Mouse (Mus musculus) kidney, embryonic 15.5 days (tissue): ENCODE measurements around the gene Palm3. TPM values are rescaled to one million over a fixed set of nuclear protein-coding genes. Genes with fewer than 3 reads are reported as not detected.
"Not testable (repeated sequence)": the region's sequence is repeated elsewhere in the genome, so short reads cannot be mapped to it uniquely, and the experiment has no call there.

ENCODE experiments used
- ATAC-seq: fragments of 200-750 bp; cut with Nextera tagmentation; replicated peaks from 2 replicates; pipeline ENCODE4 v1.8.0; 2017; ENCODE audit warnings: moderate TSS enrichment; ENCODE audit not compliant: low FRiP score
- H3K27ac ChIP-seq: fragments of 300-500 bp; sonication (generic); 2 replicates; pipeline ENCODE4 v1.5.1; 2015; ENCODE audit warnings: mild to moderate bottlenecking, inconsistent platforms
- H3K27me3 ChIP-seq: fragments of 300-500 bp; sonication (generic); 2 replicates; pipeline ENCODE4 v1.6.1; 2015; ENCODE audit warnings: inconsistent platforms
- H3K36me3 ChIP-seq: fragments of 300-500 bp; sonication (generic); 2 replicates; pipeline ENCODE4 v1.6.1; 2015; ENCODE audit warnings: inconsistent platforms
- H3K4me1 ChIP-seq: fragments of 300-500 bp; sonication (generic); 2 replicates; pipeline ENCODE4 v1.6.1; 2015; ENCODE audit warnings: inconsistent platforms
- H3K4me2 ChIP-seq: fragments of 300-500 bp; sonication (generic); 2 replicates; pipeline ENCODE4 v1.6.1; 2015; ENCODE audit warnings: moderate library complexity, mild to moderate bottlenecking, inconsistent platforms
- H3K4me3 ChIP-seq: fragments of 300-500 bp; sonication (generic); replicated peaks from 2 replicates; pipeline ENCODE4 v1.5.1; 2015; ENCODE audit warnings: mild to moderate bottlenecking, inconsistent platforms
- H3K9ac ChIP-seq: fragments of 300-500 bp; sonication (generic); 2 replicates; pipeline ENCODE4 v1.6.1; 2015; ENCODE audit warnings: mild to moderate bottlenecking, inconsistent platforms
- H3K9me3 ChIP-seq: fragments of 300-500 bp; sonication (generic); replicated peaks from 2 replicates; pipeline ENCODE4 v1.6.1; 2016; ENCODE audit warnings: inconsistent platforms
- WGBS: fragments of 180-500 bp; shearing (Covaris S2); methylation state at CpG from one replicate; pipeline ENCODE4 v1.1.7; 2015; ENCODE audit warnings: mixed read lengths; 5-methylcytosine and 5-hydroxymethylcytosine counted together
- polyA plus RNA-seq: library from polyadenylated mRNA; unstranded; fragments of >200 nt; fragmentation: Nextera tagmentation; extraction: Ambion mirVana; gene quantifications from 2 replicates; pipeline ENCODE4 v1.2.1, GENCODE M21; 2015

Gene Palm3
- polyA plus RNA-seq, 1 experiment from 2014 or later: 14.8 TPM

DNA sequence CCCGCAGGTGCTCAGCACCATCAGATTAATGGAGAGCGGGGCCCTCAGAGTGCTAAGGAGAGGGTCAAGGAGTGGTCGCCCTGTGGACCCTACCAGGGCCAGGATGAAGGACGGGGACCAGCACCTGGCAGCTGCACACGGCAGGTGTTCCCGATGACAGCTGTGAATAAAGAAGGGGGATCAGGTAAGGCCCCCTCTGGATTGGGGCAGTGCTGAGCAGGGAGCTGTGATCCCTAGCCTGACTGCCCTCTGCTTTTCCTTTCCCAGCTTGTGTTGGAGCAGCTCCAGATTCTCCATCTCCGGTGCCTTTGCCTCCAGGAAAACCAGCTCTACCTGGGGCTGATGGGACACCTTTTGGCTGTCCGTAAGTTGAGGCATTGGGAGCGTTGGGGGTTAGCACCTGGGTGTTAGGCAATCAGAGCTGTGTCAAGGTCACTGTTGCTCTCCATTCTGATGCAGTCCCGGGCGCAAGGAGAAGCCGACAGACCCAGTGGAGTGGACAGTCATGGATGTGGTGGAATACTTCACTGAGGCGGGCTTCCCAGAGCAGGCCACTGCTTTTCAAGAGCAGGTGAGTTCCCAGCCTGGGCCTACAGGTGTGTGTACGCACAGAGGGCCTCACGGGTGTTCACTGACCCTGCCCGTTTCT is 22.1 kb upstream of the Palm3 start:
- peak overlapping the region; percentile 71 for H3K4me3 ChIP-seq
- peak overlapping the region; percentile 92 for H3K4me2 ChIP-seq
- peaks cover 52% of the 10 kb centered on the region for H3K4me1 ChIP-seq
- H3K9me3 ChIP-seq: no peaks in the 10 kb centered on the region
- 0 out of 2 replicates have a peak overlapping the region, but pooled peaks have one; percentile 89 for H3K27ac ChIP-seq
- no peak for ATAC-seq
- 63% methylated on average over 16 of the region's 16 CpGs for WGBS
- H3K9ac ChIP-seq: peak overlapping the region; percentile 72
- H3K36me3 ChIP-seq: peaks cover 48% of the 10 kb centered on the region
- H3K27me3 ChIP-seq: peaks cover 6% of the 10 kb centered on the region; the same call in 1 of the 2 replicates

DNA sequence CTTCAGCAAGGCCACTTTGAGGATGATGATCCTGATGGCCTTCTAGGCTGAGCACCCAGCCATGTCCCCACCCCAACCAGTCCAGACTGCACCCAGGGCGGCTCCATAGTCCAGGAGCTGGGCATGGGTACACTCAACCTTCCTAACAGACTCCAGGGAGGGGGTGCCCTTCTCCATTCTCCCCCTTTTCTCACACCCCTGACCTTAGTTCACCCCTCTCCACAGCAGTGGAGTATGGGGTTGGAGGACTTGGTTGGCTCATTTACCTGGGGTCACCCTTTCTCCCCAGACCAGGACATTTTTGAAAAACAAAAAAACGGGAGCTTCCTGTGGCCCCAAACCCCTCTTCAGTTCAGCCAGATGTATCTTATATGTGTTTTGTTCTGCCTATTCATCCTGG is 21.4 kb upstream of the Palm3 start:
- 88% methylated on average over 2 of the region's 2 CpGs for WGBS
- Histone ChIP-seq H3K27ac (no peak overlapping the region), H3K36me3 (peaks cover 41% of the 10 kb centered on the region), H3K4me3 (peak overlapping the region; percentile 71; the same call in 1 of the 2 replicates), H3K9me3 (no peaks in the 10 kb centered on the region), H3K27me3 (peaks cover 6% of the 10 kb centered on the region; the same call in 1 of the 2 replicates), H3K9ac (0 out of 2 replicates have a peak overlapping the region, but pooled peaks have one; percentile 4), H3K4me1 (peaks cover 56% of the 10 kb centered on the region), H3K4me2 (peak overlapping the region; percentile 92; the same call in 1 of the 2 replicates)
- ATAC-seq: no peak

DNA sequence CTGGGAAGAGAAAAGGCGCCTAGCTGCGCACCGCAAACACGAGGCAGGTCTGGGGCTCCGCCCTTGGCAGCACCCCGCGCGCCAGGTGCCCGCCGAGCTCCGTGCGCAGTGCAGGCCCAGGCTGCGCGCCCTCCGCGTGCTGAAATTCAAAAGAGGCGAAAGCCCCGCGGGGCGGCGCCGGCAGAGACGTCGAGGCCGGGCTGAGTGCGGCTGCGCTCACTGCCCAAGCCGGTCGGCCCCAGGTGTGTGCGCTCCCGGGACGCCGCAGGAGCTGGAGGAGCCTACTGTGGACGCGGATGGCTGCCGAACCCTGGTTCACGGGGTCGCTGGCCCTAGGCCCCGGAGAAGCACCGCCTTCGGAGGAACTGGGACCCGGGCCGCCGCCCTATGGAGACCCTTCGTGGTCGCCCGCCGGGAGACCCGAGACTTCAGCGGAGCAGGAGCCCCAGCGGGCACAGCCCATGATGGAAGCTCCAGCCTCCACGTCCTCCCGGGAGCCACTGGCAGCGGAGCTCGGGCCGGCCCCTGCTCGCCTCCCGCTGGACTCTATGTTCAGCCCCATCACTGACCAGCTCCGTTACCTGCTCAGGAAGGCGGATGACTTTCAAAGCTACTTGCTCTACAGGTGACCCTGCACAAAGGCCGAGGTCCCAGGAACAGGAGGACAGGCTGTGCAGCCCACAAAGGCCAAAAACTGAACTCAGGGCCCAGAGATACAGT is 19.8 kb upstream of the Palm3 start, which contains the start of gene 1700067K01Rik:
1700067K01Rik (plus strand) TSS at position 222 of the 720 bp plus-strand sequence.
- H3K36me3 ChIP-seq: peaks cover 36% of the 10 kb centered on the region
- 33% methylated on average over 61 of the region's 61 CpGs for WGBS

DNA sequence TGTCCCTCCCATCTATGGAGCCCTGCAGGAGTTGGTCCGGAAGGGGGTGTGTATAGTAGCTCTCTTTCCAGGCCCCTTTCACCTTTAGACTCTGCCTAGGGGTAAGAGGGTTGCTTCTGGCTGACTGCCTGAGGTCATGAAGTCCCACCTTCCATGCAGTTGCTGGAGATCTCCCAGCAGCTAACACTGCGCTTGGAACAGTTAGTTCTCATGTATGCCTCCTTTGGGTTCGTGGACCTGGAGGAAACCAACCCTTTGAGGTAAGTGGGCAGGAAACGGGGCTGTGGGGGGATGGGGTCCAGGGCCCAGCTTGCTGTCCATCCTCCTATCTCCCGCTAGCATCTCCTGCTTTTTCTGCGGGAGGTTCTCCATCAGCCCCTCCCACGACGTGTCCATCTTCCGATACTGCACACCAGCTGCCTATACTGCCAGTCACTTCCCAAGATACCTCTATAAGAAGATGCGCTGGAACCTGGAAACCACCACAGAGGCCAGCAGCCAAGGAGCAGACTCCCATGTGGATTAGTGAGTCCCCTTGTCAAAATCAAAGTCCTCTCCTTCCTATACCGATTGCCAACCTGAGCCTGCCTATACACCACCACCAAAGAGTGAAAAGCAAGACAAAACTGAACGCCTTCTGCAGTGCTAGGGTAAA is 18.2 kb upstream of the Palm3 start:
- no peak overlapping the region for H3K27ac ChIP-seq
- no peak for ATAC-seq
- no peak overlapping the region for H3K4me2 ChIP-seq
- peaks cover 36% of the 10 kb centered on the region for H3K36me3 ChIP-seq
- peaks cover 6% of the 10 kb centered on the region; the same call in 1 of the 2 replicates for H3K27me3 ChIP-seq
- no peaks in the 10 kb centered on the region for H3K9me3 ChIP-seq
- H3K9ac ChIP-seq: no peak overlapping the region
- no peak overlapping the region for H3K4me3 ChIP-seq
- WGBS: 60% methylated on average over 12 of the region's 12 CpGs
- peaks cover 47% of the 10 kb centered on the region for H3K4me1 ChIP-seq

More for the DNA sequence above, 19.8 kb upstream of the Palm3 start, which contains the start of gene 1700067K01Rik:
- Histone ChIP-seq H3K4me3 (peak within 1 kb of the TSS; percentile 11), H3K27ac (no peak within 1 kb of the TSS), H3K4me2 (peak within 1 kb of the TSS; percentile 44), H3K9ac (no peak within 1 kb of the TSS), H3K9me3 (no peaks in the 10 kb centered on the region), H3K27me3 (peaks cover 6% of the 10 kb centered on the region; the same call in 1 of the 2 replicates), H3K4me1 (peaks cover 50% of the 10 kb centered on the region)
- ATAC-seq: no peak

DNA sequence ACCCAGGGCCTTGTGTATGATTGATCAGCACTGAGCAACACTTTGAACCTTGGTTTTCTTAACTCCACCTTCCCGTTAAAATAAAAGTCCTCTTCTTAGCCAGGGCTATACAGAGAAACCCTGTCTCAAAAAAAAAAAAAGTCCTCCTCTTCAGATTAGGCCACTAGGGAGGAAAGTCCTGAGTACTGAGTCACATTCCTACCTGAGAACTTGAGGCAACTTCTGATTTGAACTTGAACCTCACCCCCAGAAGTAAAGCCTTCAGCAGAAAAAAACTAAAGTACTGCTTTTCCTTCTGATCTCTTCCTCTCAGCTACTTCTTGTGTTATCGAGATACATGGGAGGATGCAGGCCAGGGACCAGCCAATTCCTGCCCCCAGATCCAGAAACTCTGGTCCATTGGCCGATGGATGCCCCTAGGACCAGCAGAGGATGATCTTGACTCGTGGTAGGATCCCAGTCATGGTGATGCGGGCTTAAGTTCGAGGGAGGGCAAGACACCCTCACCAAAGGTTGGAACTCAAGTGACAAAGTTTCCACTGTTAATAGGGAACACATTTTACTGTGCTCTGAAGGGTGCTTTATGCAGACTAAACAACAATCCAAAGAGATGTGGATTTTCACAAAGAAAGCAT is 17.5 kb upstream of the Palm3 start:
- ATAC-seq: no peak
- Histone ChIP-seq H3K27ac (peak overlapping the region; percentile 88), H3K27me3 (peaks cover 6% of the 10 kb centered on the region; the same call in 1 of the 2 replicates), H3K4me2 (peak overlapping the region; percentile 93), H3K9ac (peak overlapping the region; percentile 63), H3K36me3 (peaks cover 36% of the 10 kb centered on the region), H3K4me3 (peak overlapping the region; percentile 59), H3K9me3 (no peaks in the 10 kb centered on the region), H3K4me1 (peaks cover 46% of the 10 kb centered on the region)
- WGBS: 67% methylated on average over 6 of the region's 6 CpGs

DNA sequence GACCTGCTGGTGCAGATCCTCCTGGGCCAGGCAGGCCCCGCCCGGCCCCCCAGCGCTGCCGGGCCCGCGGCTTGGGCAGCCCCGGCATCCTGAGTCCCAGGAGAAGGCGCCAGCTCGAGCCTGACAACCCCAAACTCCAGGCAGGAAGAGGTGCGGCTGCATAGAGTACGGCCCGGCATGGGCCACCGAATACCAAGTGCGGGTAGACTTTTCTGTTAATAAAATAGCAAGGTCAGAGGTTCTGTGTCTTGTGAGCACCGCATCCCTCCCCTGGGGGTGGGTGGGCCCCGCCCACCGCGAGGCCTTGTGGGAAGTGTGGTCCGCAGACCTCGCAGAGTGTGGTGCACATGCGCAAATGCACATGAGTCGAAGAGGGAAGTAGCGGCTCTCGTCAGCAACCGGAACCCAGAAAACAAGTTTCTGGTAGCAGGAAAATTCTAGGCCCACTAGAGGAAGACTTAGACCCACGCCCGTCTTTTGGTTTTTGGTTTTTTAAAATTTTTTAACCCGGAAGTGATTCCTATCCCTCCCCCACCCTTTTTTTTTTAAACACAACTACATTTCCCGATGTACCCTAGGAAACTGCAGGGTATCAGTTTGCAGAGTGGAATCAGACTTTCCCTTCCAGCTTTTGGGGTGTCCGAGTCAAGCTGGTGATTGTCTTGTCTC is 16.6 kb upstream of the Palm3 start:
- H3K27ac ChIP-seq: peak overlapping the region; percentile 88
- peaks cover 29% of the 10 kb centered on the region for H3K36me3 ChIP-seq
- H3K9ac ChIP-seq: peak overlapping the region; percentile 63
- under 1% methylated on average over 30 of the region's 30 CpGs for WGBS
- ATAC-seq: peak; percentile 79
- no peaks in the 10 kb centered on the region for H3K9me3 ChIP-seq
- peak overlapping the region; percentile 93 for H3K4me2 ChIP-seq
- peaks cover 38% of the 10 kb centered on the region for H3K4me1 ChIP-seq
- H3K27me3 ChIP-seq: peaks cover 6% of the 10 kb centered on the region; the same call in 1 of the 2 replicates
- H3K4me3 ChIP-seq: peak overlapping the region; percentile 59

DNA sequence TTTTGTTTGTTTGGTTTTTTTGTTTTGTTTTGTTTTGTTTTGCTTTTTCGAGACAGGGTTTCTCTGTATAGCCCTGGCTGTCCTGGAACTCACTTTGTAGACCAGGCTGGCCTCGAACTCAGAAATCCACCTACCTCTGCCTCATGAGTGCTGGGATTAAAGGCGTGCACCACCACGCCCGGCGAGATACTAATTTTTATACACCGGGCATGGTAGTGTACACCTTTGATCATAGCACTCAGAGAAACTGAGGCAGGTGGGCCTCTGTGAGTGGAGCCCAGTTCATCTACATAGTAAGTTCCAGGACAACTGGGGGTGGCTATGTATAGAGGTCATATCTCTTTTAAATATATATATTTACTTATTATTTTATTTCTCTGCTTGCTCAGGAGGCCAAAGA is 15.8 kb upstream of the Palm3 start:
- not testable (repeated sequence) for H3K4me3 ChIP-seq, ATAC-seq, H3K9ac ChIP-seq, H3K9me3 ChIP-seq, H3K4me2 ChIP-seq
- H3K27ac ChIP-seq: peak overlapping the region; percentile 88; the same call in 1 of the 2 replicates
- WGBS: 90% methylated on average over 7 of the region's 7 CpGs
- H3K27me3 ChIP-seq: peaks cover 11% of the 10 kb centered on the region
- peaks cover 20% of the 10 kb centered on the region for H3K36me3 ChIP-seq
- peaks cover 41% of the 10 kb centered on the region for H3K4me1 ChIP-seq

DNA sequence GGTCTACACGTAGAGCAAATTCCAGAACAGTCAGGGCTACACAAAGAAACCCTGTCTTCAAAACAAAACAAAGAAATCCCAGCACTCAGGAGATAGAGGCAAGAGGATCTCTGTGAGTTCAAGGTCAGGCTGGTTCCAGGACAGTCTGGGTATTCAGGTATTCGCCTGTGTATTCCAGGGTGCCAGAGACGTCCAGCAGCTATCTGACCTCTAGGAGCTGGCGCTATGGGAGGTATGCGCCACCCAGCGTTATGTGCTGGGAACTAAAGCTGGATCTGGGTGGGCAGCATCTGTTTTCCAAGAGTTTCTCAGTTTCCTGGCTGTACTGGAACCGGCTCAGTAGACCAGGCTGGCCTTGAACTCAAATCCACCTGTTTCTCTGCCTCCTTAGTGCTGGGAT is 12.9 kb upstream of the Palm3 start:
- Histone ChIP-seq H3K9ac (no peak overlapping the region), H3K9me3 (no peaks in the 10 kb centered on the region), H3K4me1 (peaks cover 47% of the 10 kb centered on the region), H3K27me3 (peaks cover 34% of the 10 kb centered on the region), H3K27ac (no peak overlapping the region), H3K36me3 (no peaks in the 10 kb centered on the region), H3K4me2 (no peak overlapping the region), H3K4me3 (no peak overlapping the region)
- no peak for ATAC-seq
- 32% methylated on average over 7 of the region's 7 CpGs for WGBS

DNA sequence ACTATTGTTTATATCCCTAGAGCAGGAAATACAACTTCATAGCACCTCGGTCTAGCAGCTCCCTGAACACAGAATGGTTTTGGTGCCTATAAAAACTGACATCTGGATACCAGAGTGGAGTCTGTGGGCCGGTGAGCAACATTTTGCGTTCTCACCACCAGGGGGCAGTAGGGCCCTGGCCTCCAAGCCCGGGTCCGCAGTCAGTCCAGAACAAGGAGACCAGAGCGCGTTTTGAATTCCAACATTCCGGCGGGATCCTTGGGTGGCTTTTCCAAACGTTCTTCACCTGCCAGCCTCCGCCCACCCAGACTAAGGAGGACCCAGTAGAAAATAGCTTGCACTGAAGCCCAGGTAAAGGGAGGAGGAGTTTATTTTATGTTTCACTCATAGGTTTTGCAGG is 11.4 kb upstream of the Palm3 start:
- H3K4me3 ChIP-seq: no peak overlapping the region
- peaks cover 36% of the 10 kb centered on the region for H3K27me3 ChIP-seq
- WGBS: 1% methylated on average over 11 of the region's 11 CpGs
- peak overlapping the region; percentile 95 for H3K4me2 ChIP-seq
- peak; percentile 7 for ATAC-seq
- no peak overlapping the region for H3K27ac ChIP-seq
- no peak overlapping the region for H3K9ac ChIP-seq
- peaks cover 35% of the 10 kb centered on the region for H3K4me1 ChIP-seq
- H3K36me3 ChIP-seq: no peaks in the 10 kb centered on the region
- no peaks in the 10 kb centered on the region for H3K9me3 ChIP-seq

DNA sequence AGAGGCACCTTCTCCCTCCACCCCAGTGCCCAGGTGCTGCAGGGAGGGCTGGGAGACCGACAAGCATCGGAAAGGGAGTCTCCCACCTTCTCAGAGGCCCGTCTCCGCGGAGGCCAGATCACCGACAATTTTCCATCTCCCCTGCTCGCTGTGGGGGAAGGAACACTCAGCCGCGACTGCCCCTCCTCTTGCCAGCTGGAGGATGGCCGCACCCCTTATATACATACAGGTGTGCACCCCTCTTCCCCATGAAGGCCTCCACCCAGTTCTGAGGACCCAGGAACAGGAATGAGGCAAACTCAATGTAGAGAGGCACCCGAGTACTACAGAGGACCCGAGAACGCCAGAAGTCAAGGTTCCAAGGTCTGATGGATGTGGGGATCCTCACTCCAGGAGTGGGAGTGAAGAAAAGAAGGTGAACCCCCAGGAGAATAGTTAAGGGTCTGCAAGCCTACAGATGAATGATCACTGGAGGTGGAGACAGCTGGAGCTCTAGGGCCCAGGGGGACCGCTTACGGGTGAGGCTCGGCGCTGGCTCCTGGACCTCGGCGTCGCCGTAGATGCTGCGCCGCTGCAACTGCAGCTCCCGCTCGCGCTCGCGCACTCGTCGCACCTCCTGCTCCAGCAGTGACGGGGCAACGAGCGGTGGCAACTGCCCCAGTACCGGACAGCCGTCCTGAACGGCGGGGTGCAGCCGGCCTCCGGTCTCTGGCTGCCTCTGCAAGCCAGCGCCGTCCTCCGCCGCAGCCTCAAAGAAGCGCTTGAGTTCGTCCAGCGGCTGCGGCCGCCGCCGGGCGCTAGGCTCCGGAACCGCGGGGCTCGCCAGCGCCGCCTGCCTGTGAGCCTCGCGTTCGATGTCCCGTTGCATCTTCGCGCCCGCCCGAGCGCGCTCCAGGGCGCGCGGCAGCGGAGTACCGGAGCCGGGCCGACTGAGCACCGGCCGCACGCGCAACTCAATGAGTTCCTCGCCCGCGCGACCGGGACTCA is 10.4 kb upstream of the Palm3 start:
- peak; percentile 41; the same call in 1 of the 2 replicates for ATAC-seq

More for the DNA sequence above, 10.4 kb upstream of the Palm3 start:
- H3K9ac ChIP-seq: peak overlapping the region; percentile 51; the same call in 1 of the 2 replicates
- H3K27me3 ChIP-seq: peaks cover 36% of the 10 kb centered on the region
- H3K36me3 ChIP-seq: no peaks in the 10 kb centered on the region
- H3K9me3 ChIP-seq: no peaks in the 10 kb centered on the region
- peak overlapping the region; percentile 95 for H3K4me2 ChIP-seq
- H3K27ac ChIP-seq: no peak overlapping the region
- WGBS: 1% methylated on average over 83 of the region's 83 CpGs
- peaks cover 32% of the 10 kb centered on the region for H3K4me1 ChIP-seq
- H3K4me3 ChIP-seq: peak overlapping the region; percentile 54
